Mouse (Mus musculus) lung, embryonic 16.5 days (tissue): Measurements from ENCODE around the gene Nell2. TPM values are rescaled to one million over a fixed set of nuclear protein-coding genes. Genes with fewer than 3 reads are reported as not detected.

Experiments
- ATAC-seq: fragments of 200-750 bp; cut with Nextera tagmentation; 2 replicates; pipeline ENCODE4 v1.8.0; 2017; ENCODE audit warnings: low read depth, mild to moderate bottlenecking, moderate library complexity
- H3K27ac ChIP-seq: fragments of 300-500 bp; sonication (generic); 2 replicates; pipeline ENCODE4 v1.5.1; 2014; ENCODE audit warnings: mild to moderate bottlenecking, control low read depth, low read length
- H3K27me3 ChIP-seq: fragments of 300-500 bp; sonication (generic); 2 replicates; pipeline ENCODE4 v1.6.1; 2014; ENCODE audit warnings: low read depth, low read length, mixed read lengths; ENCODE audit not compliant: control insufficient read depth, insufficient read depth
- H3K36me3 ChIP-seq: fragments of 300-500 bp; sonication (generic); 2 replicates; pipeline ENCODE4 v1.6.1; 2014; ENCODE audit warnings: low read length; ENCODE audit not compliant: control insufficient read depth, insufficient read depth
- H3K4me1 ChIP-seq: fragments of 300-500 bp; sonication (generic); replicated peaks from 2 replicates; pipeline ENCODE4 v1.6.1; 2014; ENCODE audit warnings: low read length, mixed read lengths; ENCODE audit not compliant: control insufficient read depth, insufficient read depth
- H3K4me2 ChIP-seq: fragments of 300-500 bp; sonication (generic); 2 replicates; pipeline ENCODE4 v1.6.1; 2014; ENCODE audit warnings: low read depth, low read length, control low read depth
- H3K4me3 ChIP-seq: fragments of 300-500 bp; sonication (generic); 2 replicates; pipeline ENCODE4 v1.5.1; 2014; ENCODE audit warnings: mild to moderate bottlenecking, low read length, control low read depth
- H3K9ac ChIP-seq: fragments of 300-500 bp; sonication (generic); 2 replicates; pipeline ENCODE4 v1.6.1; 2014; ENCODE audit warnings: low read length, control low read depth
- H3K9me3 ChIP-seq: fragments of 300-500 bp; sonication (generic); 2 replicates; pipeline ENCODE4 v1.6.1; 2016; ENCODE audit warnings: low read length; ENCODE audit not compliant: control insufficient read depth
- WGBS: fragments of 180-500 bp; shearing (Covaris S2); extraction: QIAGEN DNeasy Blood & Tissue Kit; methylation state at CpG from one replicate; pipeline ENCODE4 v1.1.7; 2014; 5-methylcytosine and 5-hydroxymethylcytosine counted together
- polyA plus RNA-seq: library from polyadenylated mRNA; unstranded; fragments of >200 nt; fragmentation: Nextera tagmentation; extraction: Ambion mirVana; gene quantifications from 2 replicates; pipeline ENCODE4 v1.2.1, GENCODE M21; 2015

The Nell2 gene
- polyA plus RNA-seq, 1 experiment from 2014 or later: 1.2 TPM

DNA sequence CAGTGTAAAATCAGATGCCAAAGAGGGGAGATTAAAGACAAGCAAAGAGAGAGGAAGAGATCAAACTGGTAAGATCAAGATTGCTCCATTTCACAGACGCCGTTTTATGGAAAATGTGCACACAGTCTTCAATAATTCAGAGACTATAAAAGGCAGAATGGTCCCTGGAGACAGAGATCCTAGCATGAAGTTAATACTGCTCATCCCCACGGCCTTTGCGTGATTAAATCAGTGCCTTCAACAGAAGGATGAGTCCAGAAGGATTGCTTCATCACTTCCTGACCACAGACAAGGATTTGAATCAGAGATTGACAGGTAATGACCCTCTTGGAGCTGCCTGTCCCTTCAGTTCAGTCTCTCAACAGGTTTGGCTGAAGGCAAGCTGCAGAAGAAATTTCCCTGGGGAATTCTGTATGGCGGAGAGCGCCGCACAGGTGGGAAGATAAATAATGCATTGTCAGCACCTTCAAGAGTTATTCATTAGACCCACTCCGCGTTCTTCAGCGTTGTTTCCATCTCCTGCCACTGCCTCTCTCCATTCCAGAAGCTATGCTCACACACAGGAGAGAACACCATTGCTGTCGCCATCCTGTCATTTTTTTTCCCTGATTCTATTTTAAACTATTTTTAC is 118.0 kb downstream of the Nell2 start:
- 73% methylated on average over 11 of the region's 11 CpGs for WGBS
- no peaks in the 10 kb centered on the region for H3K36me3 ChIP-seq
- no peak overlapping the region for H3K4me2 ChIP-seq
- H3K27me3 ChIP-seq: no peaks in the 10 kb centered on the region
- no peak overlapping the region for H3K4me3 ChIP-seq
- H3K9me3 ChIP-seq: no peaks in the 10 kb centered on the region
- H3K27ac ChIP-seq: no peak overlapping the region
- H3K9ac ChIP-seq: no peak overlapping the region
- no peak for ATAC-seq
- H3K4me1 ChIP-seq: no peaks in the 10 kb centered on the region

DNA sequence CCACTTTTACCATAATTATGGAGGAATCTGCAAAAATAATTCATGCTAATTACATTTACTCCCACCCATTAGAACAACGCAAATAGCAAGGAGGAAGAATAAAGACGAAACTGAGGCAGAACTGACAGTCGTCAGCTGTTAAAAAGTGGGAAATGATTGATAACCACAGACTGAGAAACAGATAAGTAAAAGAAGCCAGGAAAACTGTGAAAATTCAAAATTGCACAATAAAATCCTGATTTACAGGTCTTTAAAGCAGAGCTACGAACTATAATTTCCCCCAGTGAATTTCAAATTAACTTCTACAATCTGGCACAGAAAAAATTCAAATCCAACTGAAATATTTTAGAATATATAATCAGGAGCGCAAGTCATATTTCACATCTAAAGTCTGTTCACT is 138.0 kb downstream of the Nell2 start:
- no peak for ATAC-seq
- H3K4me1 ChIP-seq: no peaks in the 10 kb centered on the region
- no peak overlapping the region for H3K4me3 ChIP-seq
- no peaks in the 10 kb centered on the region for H3K36me3 ChIP-seq
- H3K27ac ChIP-seq: no peak overlapping the region
- no peak overlapping the region for H3K4me2 ChIP-seq
- 72% methylated on average over 5 of the region's 5 CpGs for WGBS
- H3K9ac ChIP-seq: no peak overlapping the region
- H3K9me3 ChIP-seq: no peaks in the 10 kb centered on the region
- no peaks in the 10 kb centered on the region for H3K27me3 ChIP-seq

DNA sequence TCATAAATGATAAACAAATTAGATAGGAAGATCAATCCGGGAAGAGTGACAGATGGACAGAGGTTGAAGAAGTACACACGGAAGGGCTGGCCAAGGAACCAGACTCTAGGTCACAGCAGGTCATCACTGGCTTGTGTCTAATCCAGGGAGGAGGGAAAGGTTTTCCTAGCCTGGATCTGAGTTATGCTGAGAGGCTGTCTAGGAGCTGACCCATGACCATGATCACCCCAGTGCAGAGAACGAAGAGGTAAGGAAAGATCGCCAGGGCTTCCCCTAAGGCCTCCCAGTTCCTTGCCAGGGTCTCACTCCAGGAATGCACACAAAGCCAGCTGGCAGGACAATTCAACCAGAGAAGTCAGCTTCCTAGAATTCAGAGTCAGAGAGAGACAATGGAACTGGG is 139.4 kb downstream of the Nell2 start:
- 66% methylated on average over 4 of the region's 4 CpGs for WGBS
- no peak for ATAC-seq

DNA sequence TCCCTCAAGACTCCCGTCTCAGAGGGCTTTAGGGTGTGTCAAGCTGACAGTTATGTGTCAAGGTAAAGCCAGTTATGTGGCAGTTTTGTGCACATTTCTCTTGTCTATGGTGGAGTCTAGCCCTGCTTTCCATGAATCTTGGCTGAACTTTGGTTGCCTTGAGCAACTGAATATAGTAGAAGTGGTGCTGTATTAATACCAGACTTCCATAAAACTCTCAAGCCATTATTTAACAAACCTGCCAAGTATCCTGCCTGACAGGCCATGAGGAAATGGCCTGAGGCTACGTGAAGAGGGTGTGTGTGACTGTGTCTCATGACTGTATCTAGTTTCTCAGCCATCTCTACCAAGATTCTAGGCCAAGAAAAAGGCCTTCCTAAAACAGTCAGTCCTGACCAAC is 147.5 kb downstream of the Nell2 start:
- Histone ChIP-seq H3K9me3 (no peaks in the 10 kb centered on the region), H3K27me3 (no peaks in the 10 kb centered on the region), H3K27ac (no peak overlapping the region), H3K4me1 (no peaks in the 10 kb centered on the region), H3K9ac (no peak overlapping the region), H3K4me2 (no peak overlapping the region), H3K36me3 (no peaks in the 10 kb centered on the region), H3K4me3 (no peak overlapping the region)
- WGBS: 41% methylated on average over 2 of the region's 2 CpGs
- no peak for ATAC-seq

More for the DNA sequence above, 139.4 kb downstream of the Nell2 start:
- Histone ChIP-seq H3K4me1 (no peaks in the 10 kb centered on the region), H3K4me2 (no peak overlapping the region), H3K27ac (no peak overlapping the region), H3K4me3 (no peak overlapping the region), H3K27me3 (no peaks in the 10 kb centered on the region), H3K9ac (no peak overlapping the region), H3K36me3 (no peaks in the 10 kb centered on the region), H3K9me3 (no peaks in the 10 kb centered on the region)

DNA sequence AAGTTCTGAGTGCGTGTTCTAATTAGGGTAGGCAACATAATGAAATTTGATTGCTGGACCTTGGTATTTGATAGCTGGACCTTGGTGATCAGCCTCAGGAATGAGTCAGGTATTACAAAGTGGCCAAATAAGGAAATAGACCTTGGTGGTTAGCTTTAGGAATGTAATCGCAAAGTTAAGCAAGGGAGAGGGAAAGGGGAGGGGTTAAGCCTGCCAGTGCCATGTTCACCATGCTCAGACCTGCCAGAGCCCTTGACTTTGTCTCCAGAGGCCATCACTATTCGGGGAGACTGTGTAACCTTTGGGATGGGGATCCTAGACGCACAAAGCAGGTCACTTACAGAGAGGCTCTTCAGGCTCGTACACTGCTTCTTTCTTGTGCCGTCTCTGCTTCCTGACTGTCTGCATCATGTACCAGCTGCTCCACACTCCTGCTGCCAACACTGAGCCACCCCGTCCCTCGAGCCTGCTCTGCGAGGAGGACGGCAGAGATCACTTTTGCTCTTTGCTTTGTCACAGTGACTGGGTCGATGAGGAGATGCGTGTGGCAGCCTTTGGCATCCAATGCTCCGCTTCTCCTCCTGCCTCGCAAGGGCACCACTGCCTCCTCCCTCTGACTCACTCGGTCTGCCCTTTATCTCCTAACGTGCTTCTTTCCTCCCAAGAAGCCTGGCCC is 157.5 kb downstream of the Nell2 start:
- Histone ChIP-seq H3K4me1 (no peaks in the 10 kb centered on the region), H3K27me3 (no peaks in the 10 kb centered on the region), H3K27ac (no peak overlapping the region), H3K4me3 (no peak overlapping the region), H3K9ac (no peak overlapping the region), H3K9me3 (no peaks in the 10 kb centered on the region), H3K36me3 (no peaks in the 10 kb centered on the region), H3K4me2 (no peak overlapping the region)
- 74% methylated on average over 16 of the region's 16 CpGs for WGBS
- no peak for ATAC-seq

DNA sequence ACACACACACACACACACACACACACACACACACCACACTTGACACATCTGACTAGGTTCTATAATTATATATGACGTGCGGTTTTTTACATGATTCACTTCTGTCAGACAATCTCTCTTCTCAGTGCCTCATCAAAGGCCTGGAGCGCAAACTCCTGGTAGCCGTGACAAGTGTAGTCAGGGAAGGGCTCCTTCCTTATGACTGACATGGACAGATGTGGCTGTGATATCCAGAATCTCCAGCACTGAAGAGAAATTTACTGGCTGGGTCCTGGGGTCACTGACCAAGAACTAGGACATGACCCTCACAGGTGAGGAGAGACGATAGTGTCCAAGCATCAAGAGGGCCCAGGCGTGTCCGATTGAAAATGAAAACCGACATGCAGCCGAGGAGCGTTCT is 160.2 kb downstream of the Nell2 start:
- ATAC-seq: no peak
- H3K4me1 ChIP-seq: no peaks in the 10 kb centered on the region
- no peak overlapping the region for H3K27ac ChIP-seq
- WGBS: 86% methylated on average over 10 of the region's 10 CpGs
- no peaks in the 10 kb centered on the region for H3K9me3 ChIP-seq
- no peaks in the 10 kb centered on the region for H3K36me3 ChIP-seq
- no peak overlapping the region for H3K4me2 ChIP-seq
- no peak overlapping the region for H3K4me3 ChIP-seq
- H3K27me3 ChIP-seq: no peaks in the 10 kb centered on the region
- H3K9ac ChIP-seq: no peak overlapping the region

DNA sequence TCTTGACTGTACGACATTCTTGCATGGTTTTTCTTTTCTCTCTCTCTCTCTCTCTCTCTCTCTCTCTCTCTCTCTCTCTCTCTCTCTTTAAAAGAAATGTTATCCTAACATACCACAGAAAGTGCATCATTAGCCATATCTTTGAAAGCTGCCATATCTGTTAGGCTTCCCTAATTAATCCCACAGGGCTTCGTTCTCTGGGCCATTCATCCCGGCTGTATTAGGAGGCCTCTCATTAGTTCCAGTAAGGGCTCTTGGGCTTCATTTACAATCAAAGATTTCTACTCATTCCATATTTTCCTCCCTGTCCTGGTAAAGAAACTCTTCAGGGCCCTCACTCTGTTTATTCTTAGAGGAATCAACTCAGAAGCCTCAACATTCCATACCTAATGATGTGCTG is 161.9 kb downstream of the Nell2 start:
- 70% methylated on average over 3 of the region's 3 CpGs for WGBS
- no peak for ATAC-seq
- H3K4me1 ChIP-seq: no peaks in the 10 kb centered on the region
- H3K9me3 ChIP-seq: no peaks in the 10 kb centered on the region
- H3K9ac ChIP-seq: no peak overlapping the region
- no peaks in the 10 kb centered on the region for H3K27me3 ChIP-seq
- H3K4me2 ChIP-seq: no peak overlapping the region
- H3K36me3 ChIP-seq: no peaks in the 10 kb centered on the region
- H3K4me3 ChIP-seq: no peak overlapping the region
- H3K27ac ChIP-seq: no peak overlapping the region

DNA sequence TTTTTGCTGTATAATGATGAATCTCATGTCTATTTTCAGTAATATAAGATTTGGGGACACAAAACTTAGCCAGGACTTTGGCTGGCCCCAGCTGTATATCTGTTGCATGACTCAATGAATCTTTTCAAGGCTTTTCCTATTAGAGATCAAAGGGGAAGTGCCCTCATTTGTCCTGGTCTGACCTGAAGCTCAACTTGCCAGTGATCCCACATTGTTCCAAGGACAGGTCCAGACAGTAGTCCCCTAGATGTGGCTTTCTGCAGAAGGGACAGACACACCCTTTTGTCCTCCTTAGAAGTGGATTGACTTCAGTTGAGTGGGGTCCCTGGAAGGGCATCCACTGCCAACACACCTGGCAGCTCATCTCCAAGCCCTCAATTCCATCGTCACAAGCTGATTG is 173.6 kb downstream of the Nell2 start:
- Histone ChIP-seq H3K9me3 (peaks cover 2% of the 10 kb centered on the region; the same call in 1 of the 2 replicates), H3K27me3 (no peaks in the 10 kb centered on the region), H3K4me3 (no peak overlapping the region), H3K27ac (no peak overlapping the region), H3K36me3 (no peaks in the 10 kb centered on the region), H3K9ac (no peak overlapping the region), H3K4me2 (no peak overlapping the region), H3K4me1 (no peaks in the 10 kb centered on the region)
- no peak for ATAC-seq
- 65% methylated on average over 1 of the region's 1 CpGs for WGBS

- WGBS: 67% methylated on average over 11 of the region's 11 CpGs
- no peak for ATAC-seq
- Histone ChIP-seq H3K9ac (no peak overlapping the region), H3K4me1 (no peaks in the 10 kb centered on the region), H3K4me2 (no peak overlapping the region), H3K4me3 (no peak overlapping the region), H3K36me3 (no peaks in the 10 kb centered on the region), H3K27me3 (no peaks in the 10 kb centered on the region), H3K27ac (no peak overlapping the region), H3K9me3 (no peaks in the 10 kb centered on the region)
Measured at GRCm38 (mm10) chr15:95334323-95335296, 193.7 kb downstream of the Nell2 start.
